ENCODE assay signal across 22 mouse cellular contexts in genomic region chr8:80337872-80338271, GRCm38 (mm10).
"Had no signal": no experiment of that assay in that cellular context is flagged by ENCODE, and none has a peak within 500 bp of the region (broad histone marks: within the 10 kb centered on the region; RNA-seq: fewer than 3 reads in every experiment).

No protein-coding gene starts in this region.

- H3K27me3 ChIP-seq: intestine, embryonic 15.5 days; kidney, embryonic 15.5 days; lung, embryonic 15.5 days; megakaryocyte, embryonic 14.5 days; midbrain, embryonic 12.5 days; midbrain, embryonic 15.5 days; neural tube, embryonic 12.5 days had no signal

- H3K9me3 ChIP-seq: intestine, embryonic 15.5 days; kidney, embryonic 15.5 days; lung, embryonic 15.5 days; megakaryocyte, embryonic 14.5 days; midbrain, embryonic 12.5 days; midbrain, embryonic 15.5 days; neural tube, embryonic 12.5 days had no signal

- H3K4me3 ChIP-seq: intestine, embryonic 15.5 days; kidney, embryonic 15.5 days; left cerebral cortex, adult 2 months; lung, embryonic 15.5 days; megakaryocyte, embryonic 14.5 days; midbrain, embryonic 12.5 days; midbrain, embryonic 15.5 days; neural tube, embryonic 12.5 days had no signal

- H3K9ac ChIP-seq: intestine, embryonic 15.5 days; kidney, embryonic 15.5 days; liver, embryonic 14.5 days; lung, embryonic 15.5 days; midbrain, embryonic 12.5 days; midbrain, embryonic 15.5 days; neural tube, embryonic 12.5 days had no signal

- H3K36me3 ChIP-seq: intestine, embryonic 15.5 days; kidney, embryonic 15.5 days; lung, embryonic 15.5 days; midbrain, embryonic 12.5 days; midbrain, embryonic 15.5 days; neural tube, embryonic 12.5 days had no signal

- H3K4me2 ChIP-seq: intestine, embryonic 15.5 days; kidney, embryonic 15.5 days; liver, embryonic 11.5 days; lung, embryonic 15.5 days; midbrain, embryonic 12.5 days; midbrain, embryonic 15.5 days; neural tube, embryonic 12.5 days had no signal

- H3K4me1 ChIP-seq: intestine, embryonic 15.5 days; kidney, embryonic 15.5 days; lung, embryonic 15.5 days; megakaryocyte, embryonic 14.5 days; midbrain, embryonic 12.5 days; midbrain, embryonic 15.5 days; neural tube, embryonic 12.5 days had no signal

- ATAC-seq: intestine, embryonic 15.5 days; midbrain, embryonic 15.5 days had no signal

- DNase-seq: kidney, adult 11 months; kidney, adult 8-10 months; kidney, postnatal 10 days; kidney, postnatal 36 days; layer of hippocampus, postnatal 36 days; lung, adult 18-20 months; lung, postnatal 10 days; lung, postnatal 36 days; retina, postnatal 1 day; right cerebral cortex, postnatal 25 days; thymus, adult 18-20 months; thymus, postnatal 36 days had no signal

- H3K27ac ChIP-seq: intestine, embryonic 15.5 days; kidney, embryonic 15.5 days; left cerebral cortex, adult 2 months; liver, embryonic 14.5 days; lung, embryonic 15.5 days; midbrain, embryonic 12.5 days; midbrain, embryonic 15.5 days; neural tube, embryonic 12.5 days had no signal
